Mouse (Mus musculus) retina, embryonic 14.5 days (tissue): Measurements from ENCODE around the gene Pls3.
"Not testable (repeated sequence)": the region's sequence is repeated elsewhere in the genome, so short reads cannot be mapped to it uniquely, and the experiment has no call there.

Experiments used
- DNase-seq: peaks from one replicate; pipeline ENCODE4 v3.0.0-alpha.2; 2015; ENCODE audit warnings: low spot score

The Pls3 gene

DNA sequence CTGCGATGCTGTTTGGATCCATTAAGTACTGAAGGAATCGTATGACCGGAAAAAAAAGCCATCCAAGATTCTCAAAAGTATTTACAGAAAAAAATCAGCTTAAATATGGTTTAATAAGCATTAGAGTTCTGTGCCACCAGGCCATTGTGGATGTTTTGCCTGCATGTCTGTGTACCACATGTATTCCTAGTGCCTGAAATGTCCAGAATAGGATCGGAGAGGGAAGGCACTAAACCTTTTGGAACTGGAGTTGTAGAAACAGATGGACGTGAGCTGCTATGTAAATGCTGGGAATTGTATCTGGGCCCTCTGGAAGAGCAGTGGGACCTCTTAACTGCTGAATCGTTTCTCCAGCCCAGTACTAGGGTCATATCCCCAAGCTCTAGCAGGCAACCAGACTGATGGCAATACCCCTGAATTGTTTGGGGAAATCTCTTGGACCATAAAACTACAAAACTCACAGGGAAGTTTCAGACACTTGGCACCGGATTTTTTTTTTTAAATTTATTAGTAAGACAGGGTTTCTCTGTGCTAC lies 110.1 kb downstream of the Pls3 start:
- DNase-seq = no peak

GRCm38 (mm10) chrX:75764135-75764793 lies 110.7 kb downstream of the Pls3 start:
- DNase-seq = peak; percentile 67

DNA sequence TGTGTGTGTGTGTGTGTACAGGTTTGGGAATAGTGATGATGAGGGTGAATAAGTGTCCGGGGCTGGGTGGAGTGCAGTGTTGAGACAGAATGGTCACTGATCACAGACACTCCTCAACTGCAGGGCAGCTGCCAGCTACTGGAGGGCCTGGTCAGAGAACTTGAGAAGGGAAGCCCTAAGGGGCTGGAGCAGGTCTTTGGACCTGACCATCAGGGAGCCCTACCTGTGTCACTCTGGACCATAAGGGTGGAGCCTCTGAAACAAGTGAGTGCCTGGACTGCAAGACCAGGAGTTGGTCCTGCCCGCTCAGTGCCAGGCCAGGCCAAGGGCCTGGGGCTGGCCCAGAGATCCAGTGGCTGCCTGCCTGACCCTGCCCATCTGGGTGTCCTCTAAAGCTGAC lies 115.5 kb downstream of the Pls3 start:
- not testable (repeated sequence) for DNase-seq

DNA sequence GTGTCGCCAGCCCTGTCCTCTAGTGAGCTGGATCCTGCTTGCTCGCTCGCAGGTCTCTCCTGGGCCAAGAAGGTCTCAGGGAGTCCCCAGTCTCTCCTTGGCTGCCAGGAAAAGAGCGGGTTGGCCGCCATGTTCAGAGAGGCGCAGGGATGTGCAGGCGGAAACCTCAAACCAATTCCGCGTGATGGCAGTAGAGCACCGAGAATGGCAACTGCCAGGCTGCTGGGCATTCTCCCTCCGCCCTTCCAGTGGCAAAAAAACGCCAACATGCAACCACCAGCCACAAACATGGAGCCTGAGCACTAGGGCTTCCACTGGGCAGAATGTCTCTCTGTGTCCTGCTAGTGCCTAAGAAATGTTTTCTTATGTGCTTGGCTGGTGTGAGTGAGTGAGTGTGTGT lies 115.9 kb downstream of the Pls3 start:
- peak; percentile 61 for DNase-seq

GRCm38 (mm10) chrX:75757966-75758365 lies 117.0 kb downstream of the Pls3 start:
- DNase-seq = peak; percentile 15

GRCm38 (mm10) chrX:75754531-75754930 lies 120.5 kb downstream of the Pls3 start:
- DNase-seq = not testable (repeated sequence)

GRCm38 (mm10) chrX:75750126-75750725 lies 124.8 kb downstream of the Pls3 start:
- not testable (repeated sequence) for DNase-seq

DNA sequence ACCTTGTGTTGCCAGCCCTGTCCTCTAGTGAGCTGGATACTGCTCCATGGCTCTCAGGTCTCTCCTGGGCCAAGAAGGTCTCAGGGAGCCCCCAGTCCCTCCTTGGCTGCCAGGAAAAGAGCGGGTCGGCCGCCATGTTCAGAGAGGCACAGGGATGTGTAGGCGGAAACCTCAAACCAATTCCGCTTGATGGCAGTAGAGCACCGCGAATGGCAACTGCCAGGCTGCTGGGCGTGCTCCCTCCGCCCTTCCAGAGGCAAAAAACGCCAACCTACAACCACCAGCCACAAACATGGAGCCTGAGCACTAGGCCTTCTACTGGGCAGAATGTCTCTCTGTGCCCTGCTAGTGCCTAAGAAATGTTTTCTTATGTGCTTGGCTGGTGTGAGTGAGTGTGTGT lies 125.7 kb downstream of the Pls3 start:
- not testable (repeated sequence) for DNase-seq

DNA sequence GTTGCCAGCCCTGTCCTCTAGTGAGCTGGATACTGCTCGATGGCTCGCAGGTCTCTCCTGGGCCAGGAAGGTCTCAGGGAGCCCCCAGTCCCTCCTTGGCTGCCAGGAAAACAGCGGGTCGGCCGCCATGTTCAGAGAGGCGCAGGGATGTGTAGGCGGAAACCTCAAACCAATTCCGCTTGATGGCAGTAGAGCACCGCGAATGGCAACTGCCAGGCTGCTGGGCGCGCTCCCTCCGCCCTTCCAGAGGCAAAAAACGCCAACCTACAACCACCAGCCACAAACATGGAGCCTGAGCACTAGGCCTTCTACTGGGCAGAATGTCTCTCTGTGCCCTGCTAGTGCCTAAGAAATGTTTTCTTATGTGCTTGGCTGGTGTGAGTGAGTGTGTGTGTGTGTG lies 130.5 kb downstream of the Pls3 start:
- peak; percentile 88 for DNase-seq

GRCm38 (mm10) chrX:75739464-75739863 lies 135.5 kb downstream of the Pls3 start:
- DNase-seq = not testable (repeated sequence)
